Mouse (Mus musculus) testis, adult 2 months (tissue): Measurements from ENCODE around the gene Mfsd4b1. TPM values are rescaled to one million over a fixed set of nuclear protein-coding genes. Genes with fewer than 3 reads are reported as not detected.

ENCODE experiments used
- H3K27ac ChIP-seq: fragments of 200-500 bp; 2 replicates; pipeline ENCODE4 v1.5.1; 2012; ENCODE audit warnings: low read depth, low read length; ENCODE audit not compliant: control insufficient read depth, insufficient read depth
- H3K27me3 ChIP-seq: fragments of 200-500 bp; 2 replicates; pipeline ENCODE4 v1.6.1; 2012; ENCODE audit warnings: mild to moderate bottlenecking, low read length, moderate library complexity; ENCODE audit not compliant: control insufficient read depth, insufficient read depth
- H3K36me3 ChIP-seq: fragments of 200-500 bp; 2 replicates; pipeline ENCODE4 v1.6.1; 2012; ENCODE audit warnings: mild to moderate bottlenecking, low read length; ENCODE audit not compliant: control insufficient read depth, insufficient read depth
- H3K4me1 ChIP-seq: fragments of 200-500 bp; 2 replicates; pipeline ENCODE4 v1.6.1; 2012; ENCODE audit warnings: low read length; ENCODE audit not compliant: control insufficient read depth, insufficient read depth
- H3K4me3 ChIP-seq: fragments of 200-500 bp; 2 replicates; pipeline ENCODE4 v1.5.1; 2012; ENCODE audit warnings: low read depth, mild to moderate bottlenecking, low read length, moderate library complexity, mixed read lengths; ENCODE audit not compliant: control insufficient read depth
- CTCF ChIP-seq: fragments of 200-500 bp; IDR thresholded peaks from 2 replicates; pipeline ENCODE4 v1.5.1; 2012; ENCODE audit warnings: low read depth, mild to moderate bottlenecking, inconsistent platforms, low read length, moderate library complexity; ENCODE audit not compliant: control insufficient read depth, insufficient read depth, insufficient replicate concordance
- POLR2A ChIP-seq: fragments of 200-500 bp; IDR thresholded peaks from 2 replicates; pipeline ENCODE4 v1.6.1; 2012; ENCODE audit warnings: low read depth, mild to moderate bottlenecking, inconsistent platforms, low read length, moderate library complexity; ENCODE audit not compliant: control insufficient read depth
- polyA plus RNA-seq: library from polyadenylated mRNA; depleted of rRNA; stranded (reverse); fragments of >200 nt; gene quantifications from 2 replicates; pipeline ENCODE4 v1.2.3, GENCODE M21; 2012

Gene Mfsd4b1
- polyA plus RNA-seq, 1 experiment = 0.27 TPM

DNA sequence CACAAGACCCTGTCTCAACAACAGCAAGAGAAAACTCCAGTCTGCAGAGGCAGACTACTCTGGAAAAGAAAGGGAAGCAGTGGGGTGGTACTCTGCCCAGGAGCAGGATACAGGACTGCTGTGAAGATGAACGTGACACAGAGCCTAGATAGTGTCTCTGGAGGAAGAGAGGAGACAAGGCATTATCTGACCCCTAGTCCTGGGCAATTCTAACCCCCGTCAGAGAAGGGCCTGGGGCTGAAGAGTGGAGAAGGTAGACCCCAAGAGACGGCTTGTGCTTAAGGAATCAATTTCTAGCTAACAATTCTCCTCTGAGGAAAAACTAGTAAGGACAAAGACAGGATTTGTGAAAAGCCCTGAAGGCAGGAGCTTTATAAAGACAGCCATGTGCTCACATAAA, 40.3 kb upstream of the Mfsd4b1 start:
- Histone ChIP-seq H3K36me3 (no peaks in the 10 kb centered on the region), H3K27ac (no peak overlapping the region), H3K4me3 (no peak overlapping the region), H3K4me1 (no peaks in the 10 kb centered on the region), H3K27me3 (no peaks in the 10 kb centered on the region)
- TF ChIP-seq POLR2A (no peak), CTCF (no peak)

DNA sequence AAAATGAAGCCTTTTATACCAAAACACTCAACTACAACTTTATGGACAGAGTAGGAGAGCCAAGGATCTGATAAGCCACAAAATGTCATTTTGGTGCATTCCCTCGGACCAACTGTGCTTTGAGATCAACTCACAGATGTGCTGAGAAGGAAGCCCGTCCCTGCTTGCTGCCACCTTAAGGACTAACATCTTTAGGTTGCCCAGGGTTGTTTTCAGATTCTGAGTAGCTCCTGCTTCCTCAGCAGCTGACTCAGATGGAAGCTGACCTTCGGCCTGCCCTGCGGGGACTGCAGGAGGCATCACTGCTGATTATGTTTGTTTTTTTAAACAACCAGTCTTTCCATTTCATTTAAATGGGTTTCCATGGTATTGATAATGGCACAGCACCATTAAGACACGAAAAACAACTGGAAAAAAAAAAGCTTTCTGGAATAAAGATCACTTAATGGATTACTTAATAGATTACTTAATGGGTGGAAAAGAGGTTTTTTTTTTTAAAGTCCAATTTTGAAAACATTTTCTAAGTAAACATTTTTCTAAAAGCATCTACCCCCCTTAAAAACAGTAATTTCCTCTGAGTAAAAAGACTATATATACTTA, 38.3 kb upstream of the Mfsd4b1 start:
- Histone ChIP-seq H3K4me3 (no peak overlapping the region), H3K36me3 (no peaks in the 10 kb centered on the region), H3K4me1 (no peaks in the 10 kb centered on the region), H3K27ac (no peak overlapping the region), H3K27me3 (no peaks in the 10 kb centered on the region)
- TF ChIP-seq POLR2A (no peak), CTCF (no peak)

GRCm38 (mm10) chr10:40062812-40063211, 37.7 kb upstream of the Mfsd4b1 start:
- Histone ChIP-seq H3K4me1 (no peaks in the 10 kb centered on the region), H3K36me3 (no peaks in the 10 kb centered on the region), H3K27ac (no peak overlapping the region), H3K27me3 (no peaks in the 10 kb centered on the region), H3K4me3 (no peak overlapping the region)
- TF ChIP-seq POLR2A (no peak), CTCF (no peak)

DNA sequence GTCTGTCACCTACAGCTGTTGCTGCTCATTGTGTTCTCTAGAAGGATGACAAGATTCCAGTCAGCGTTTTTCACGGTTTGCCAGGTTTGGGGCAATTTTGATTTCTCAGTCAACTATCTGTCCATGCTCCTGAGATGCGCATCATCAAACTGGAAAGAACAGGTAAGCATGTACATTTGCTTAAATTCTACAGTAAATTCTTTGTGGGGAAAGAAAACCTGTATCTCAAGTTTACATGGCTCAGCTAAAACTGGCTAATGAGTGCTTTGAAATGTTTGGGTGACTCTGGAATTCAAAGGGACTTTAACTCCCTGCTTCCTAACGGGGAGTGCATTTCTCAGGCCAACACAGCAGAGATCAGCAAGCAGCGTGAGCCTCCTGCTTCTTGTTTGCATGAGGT, 36.9 kb upstream of the Mfsd4b1 start:
- no peaks in the 10 kb centered on the region for H3K27me3 ChIP-seq
- H3K27ac ChIP-seq = no peak overlapping the region
- no peak overlapping the region for H3K4me3 ChIP-seq
- TF ChIP-seq POLR2A = no peak
- no peak for TF ChIP-seq CTCF
- no peaks in the 10 kb centered on the region for H3K4me1 ChIP-seq
- H3K36me3 ChIP-seq = no peaks in the 10 kb centered on the region

DNA sequence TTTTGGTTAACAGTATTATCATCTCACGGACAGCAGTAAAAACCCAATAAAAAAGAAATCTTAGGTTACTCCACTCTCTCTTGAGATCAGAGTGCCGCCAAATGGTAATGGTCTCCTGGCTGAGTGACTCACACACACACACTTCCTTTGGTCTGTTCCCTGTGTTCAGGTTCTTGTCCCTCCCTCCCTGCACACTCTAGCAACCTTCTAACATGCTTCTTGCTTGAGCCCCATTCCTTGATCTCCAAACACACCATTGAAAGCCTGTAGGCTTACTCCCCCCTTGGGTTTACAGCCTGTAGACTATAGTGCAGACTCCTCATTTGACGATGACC, 33.7 kb upstream of the Mfsd4b1 start:
- Histone ChIP-seq H3K4me1 (no peaks in the 10 kb centered on the region), H3K27ac (no peak overlapping the region), H3K27me3 (no peaks in the 10 kb centered on the region), H3K4me3 (no peak overlapping the region), H3K36me3 (no peaks in the 10 kb centered on the region)
- TF ChIP-seq CTCF (no peak), POLR2A (no peak)

GRCm38 (mm10) chr10:40058062-40058785, 33.2 kb upstream of the Mfsd4b1 start:
- TF ChIP-seq POLR2A (no peak), CTCF (no peak)
- Histone ChIP-seq H3K4me3 (no peak overlapping the region), H3K27ac (no peak overlapping the region), H3K4me1 (no peaks in the 10 kb centered on the region), H3K36me3 (no peaks in the 10 kb centered on the region), H3K27me3 (no peaks in the 10 kb centered on the region)

GRCm38 (mm10) chr10:40057615-40058014, 32.5 kb upstream of the Mfsd4b1 start:
- Histone ChIP-seq H3K4me1 (no peaks in the 10 kb centered on the region), H3K4me3 (no peak overlapping the region), H3K27ac (no peak overlapping the region), H3K27me3 (no peaks in the 10 kb centered on the region), H3K36me3 (no peaks in the 10 kb centered on the region)
- TF ChIP-seq POLR2A (no peak), CTCF (no peak)
